Mouse (Mus musculus) mouse trophoblast stem cell (cell line): ENCODE results near the gene Dennd1a.

ENCODE experiments used
- in situ Hi-C, 2 experiments: fragments of 300-500 bp; cut with MseI, MboI; formaldehyde crosslinking; loops; 2 replicates in 1 of 2; 3 replicates in 1 of 2; pipeline ENCODE4 v1.15.1; 2025

Dennd1a gene

DNA sequence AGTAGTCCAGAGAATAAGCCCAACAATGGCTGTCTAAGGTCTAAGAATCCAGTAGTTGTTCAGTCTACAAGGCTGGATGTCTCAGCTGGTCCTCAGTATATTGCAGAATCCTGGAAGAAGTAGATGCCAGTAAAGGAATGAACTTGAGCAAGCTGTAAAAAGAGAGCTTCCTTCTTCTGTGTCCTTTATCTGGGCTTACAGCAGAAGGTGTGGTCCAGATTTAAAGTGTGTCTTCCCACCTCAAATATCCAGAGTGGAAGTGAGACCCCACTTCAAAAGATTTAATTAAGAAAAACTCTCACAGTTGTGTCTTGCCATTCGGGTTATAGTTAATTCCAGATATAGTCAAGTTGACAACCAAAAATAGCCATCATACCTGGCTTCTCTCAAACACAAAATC lies 162.5 kb downstream of the Dennd1a start:
- in situ Hi-C loops = no loop called here

DNA sequence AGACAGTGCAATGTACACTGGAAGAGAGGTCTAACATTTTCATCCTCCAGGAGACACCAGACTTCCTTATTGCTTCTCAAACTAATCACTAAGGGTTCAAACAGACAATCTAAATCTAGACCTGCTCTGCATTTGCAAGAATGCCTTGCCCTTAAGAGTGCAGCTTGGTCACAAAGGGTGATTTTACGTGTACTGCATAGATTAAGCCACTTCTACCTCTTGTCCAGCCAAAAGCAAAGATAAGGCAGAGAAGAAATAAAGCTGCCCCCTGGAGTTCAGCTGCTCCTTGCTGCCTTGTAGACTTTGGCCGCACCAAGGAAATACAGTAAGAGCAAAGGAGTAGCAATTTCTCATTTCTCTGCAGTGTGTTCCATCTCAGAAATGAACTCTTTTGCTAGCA lies 172.2 kb downstream of the Dennd1a start:
- in situ Hi-C loops = no loop called here

DNA sequence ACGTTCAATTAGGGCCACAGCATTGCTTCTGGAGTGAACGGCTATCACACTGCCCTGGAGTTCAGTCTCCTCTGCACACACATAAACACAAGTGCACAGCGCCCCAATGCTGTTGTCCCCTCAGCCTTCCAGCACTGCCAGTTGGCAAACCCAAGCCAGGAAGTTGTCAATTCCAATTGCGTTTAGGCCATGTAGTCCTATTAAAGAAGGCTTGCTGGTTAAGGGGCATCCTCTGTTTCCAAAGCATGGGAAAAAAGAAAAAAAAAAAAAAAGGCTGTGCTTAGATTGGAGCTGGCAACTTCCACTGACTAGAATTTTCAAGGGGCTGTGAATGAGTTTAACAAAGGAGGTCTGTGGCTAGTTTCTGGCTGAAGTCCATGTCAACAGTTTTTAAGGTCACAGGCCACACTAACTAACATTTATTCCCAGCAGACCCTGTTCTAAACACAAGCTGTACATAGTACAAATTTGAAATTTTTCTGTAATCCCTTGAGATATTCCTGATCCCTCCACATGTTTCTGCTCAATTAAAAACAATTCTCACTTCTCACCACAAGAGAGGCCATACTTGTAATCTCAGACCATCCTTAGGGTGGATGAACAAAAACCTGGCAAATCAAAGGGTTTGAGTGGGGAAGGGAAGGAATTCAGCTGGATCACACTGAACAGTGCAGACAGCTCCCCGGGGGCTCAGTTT lies 175.4 kb downstream of the Dennd1a start:
- in situ Hi-C loops = no loop called here

DNA sequence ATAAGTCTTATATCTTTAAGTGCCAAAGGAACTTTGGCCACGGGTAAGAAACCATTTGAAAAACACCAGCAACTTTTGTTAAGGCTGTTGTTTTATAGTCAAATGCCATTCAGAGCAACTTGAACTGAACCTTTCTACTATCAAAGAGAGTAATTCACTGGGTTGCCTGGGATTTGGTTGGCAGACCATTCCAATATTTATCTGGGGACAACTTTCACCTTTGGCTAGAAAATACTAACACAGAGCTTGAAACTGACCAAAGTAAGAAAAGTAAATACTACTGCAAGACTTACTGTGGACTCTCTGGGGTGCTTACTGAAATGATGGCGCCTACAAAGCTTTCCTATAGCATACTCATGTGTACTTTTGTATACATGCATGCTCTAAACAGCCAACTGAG lies 178.6 kb downstream of the Dennd1a start:
- in situ Hi-C loops = no loop called here

DNA sequence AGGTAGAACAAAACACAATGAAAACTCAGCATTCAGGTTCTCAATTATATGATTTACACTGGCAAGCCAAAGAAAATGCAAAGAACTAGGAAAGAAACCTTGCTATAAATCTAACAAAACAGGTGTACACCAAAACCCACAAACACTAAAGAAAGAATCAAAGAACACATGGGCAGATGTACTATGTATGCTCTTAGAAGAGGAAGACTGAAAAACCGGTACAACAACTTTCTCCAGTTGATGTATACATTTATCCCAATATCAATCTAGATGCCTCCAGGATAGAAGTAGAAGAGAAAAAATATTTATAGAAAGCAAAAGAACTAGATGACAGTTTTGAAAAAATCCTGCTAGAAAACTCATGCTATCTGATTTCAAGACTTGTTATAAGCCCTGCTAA lies 184.5 kb downstream of the Dennd1a start:
- in situ Hi-C loops = no loop called here

DNA sequence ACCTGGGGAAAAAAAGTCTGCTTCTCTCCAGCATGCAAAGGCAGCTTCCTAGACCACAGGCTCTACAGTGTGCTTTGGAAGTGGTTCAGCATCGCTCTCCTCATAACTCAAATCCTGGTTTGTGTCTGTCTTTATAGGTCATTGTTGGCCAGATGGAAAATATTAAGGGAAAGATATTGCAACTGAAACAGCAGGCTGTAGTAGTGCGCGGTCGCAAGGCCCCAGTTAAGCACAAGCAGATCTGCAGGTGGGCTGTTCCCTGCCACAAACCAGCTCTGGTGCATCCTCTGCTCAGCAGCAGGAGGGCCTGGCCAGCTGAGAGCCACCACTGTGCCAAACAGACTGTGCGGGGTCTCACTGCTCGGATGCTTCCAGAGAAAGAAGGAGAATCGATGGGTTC lies 186.9 kb downstream of the Dennd1a start:
- in situ Hi-C loops = no loop called here

DNA sequence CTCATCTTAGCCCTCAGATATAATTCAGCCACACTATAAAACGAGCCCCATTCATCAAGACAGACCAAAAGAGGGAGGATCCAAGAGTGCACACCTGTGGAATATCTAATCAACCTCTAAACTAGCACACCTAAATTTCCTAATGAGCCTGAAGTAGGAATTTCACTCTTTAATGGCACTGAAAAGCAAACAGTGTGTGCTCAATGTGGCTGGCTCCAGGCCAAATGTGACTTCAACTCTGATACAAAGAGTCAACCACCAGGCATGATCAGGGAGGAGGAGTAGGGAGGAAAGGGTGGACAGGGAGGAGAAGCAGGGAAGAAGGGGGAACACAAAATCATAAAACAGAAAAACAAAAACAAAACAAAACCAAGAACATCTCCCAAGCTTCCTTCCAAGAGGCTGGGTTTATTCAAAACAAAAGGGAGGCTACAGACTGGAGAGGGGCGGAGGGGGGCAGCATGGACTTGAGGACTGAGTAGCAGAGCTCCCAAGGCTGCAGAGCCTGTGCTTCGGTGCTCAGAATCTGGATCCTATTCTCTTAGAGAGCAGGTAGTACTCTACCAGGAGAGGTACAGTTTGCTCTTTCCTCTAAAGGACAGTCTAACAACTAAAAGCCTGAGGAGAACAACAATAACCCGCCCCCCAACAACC lies 187.9 kb downstream of the Dennd1a start:
- in situ Hi-C loops = no loop called here

DNA sequence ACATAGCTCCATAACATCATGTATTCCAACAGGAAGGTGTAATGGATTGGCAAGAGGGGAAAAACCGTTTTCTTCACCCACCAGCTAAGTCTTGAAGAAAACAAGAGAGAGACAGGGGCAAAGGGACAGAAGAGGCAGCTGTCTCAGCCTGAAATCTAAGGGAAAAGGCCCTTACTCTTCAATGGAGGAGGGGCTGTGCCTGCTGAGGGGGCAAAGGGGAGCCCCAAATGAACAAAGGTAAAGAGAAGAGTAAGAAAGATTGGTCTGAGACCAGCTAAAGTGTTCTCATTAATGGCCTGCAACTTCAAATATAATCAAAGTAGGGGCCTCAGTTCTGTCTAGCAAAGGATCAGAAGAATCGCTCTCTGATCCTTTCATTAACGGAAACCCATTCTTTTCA lies 189.7 kb downstream of the Dennd1a start:
- in situ Hi-C loops = no loop called here

DNA sequence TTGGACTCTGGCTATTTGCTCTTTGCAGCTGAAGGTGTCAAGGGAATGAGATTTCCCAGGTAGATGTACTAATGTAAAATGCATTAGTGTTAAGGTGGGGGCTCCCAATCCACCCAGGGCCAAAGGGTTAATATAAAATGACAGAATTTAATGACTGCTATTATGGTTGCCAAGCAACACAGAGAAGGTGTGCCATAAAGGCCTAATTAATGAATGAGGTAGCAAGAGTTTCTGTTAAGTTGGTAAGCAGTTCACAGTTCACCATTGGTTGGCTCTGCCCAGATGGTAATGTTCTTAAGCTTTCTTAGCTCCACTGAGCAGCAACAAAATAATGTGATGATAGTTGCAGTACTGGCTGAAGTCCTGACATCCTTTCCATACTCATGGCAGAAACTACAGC lies 190.9 kb downstream of the Dennd1a start:
- in situ Hi-C loops = no loop called here

DNA sequence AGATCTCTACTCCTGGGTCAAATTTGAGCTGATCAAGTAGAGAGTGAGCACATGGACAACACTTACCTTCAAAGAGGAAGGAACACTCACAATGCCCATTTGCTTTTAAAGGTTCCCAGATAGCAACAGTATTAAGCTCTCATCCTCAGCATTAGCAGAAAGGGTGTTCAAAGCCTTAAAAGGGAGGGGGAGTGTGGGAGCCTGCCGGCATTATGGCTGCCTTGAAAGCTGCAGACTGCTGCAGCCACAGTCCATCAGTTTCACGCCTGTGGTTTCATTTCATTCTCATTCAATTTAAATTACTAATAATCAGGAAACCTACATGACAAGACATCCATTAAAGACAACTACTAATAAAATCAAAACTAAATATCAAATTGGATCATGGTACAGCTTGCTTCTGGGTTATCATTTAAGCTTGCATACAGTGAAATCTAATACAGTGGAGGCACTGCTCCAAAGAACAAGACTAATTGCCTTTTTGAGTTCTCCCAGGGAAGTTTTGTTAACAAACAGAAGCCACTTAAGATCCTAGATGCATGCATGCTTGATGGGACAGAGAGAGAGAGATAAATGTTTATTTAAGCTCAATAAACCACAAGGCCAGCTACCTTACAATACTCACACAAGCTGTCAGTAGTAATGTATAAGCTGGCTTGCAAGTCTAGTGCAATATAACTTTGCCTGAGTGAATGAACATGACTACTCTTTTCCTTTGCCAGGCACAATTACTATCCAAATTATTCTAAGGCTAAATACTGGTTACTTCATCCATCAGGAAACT lies 192.6 kb downstream of the Dennd1a start:
- in situ Hi-C loops = no loop called here

DNA sequence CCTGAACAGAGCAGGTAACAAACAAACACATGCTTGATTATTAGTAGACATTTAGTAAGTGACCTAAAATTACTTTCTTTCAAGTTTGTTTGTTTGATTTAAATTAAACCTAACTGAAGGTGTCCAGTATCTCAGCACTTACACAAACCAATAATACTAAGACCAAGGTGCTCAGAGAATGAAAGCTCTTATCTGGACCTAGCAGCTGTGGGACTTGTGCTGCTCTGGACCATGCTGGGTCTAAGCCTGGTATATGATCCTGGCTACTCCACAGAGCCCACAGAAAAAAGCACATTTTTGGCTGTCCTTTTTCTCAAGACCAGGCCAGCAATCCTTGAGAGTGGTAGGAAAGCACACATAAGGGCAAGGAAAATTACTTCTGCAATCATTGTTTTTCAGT lies 193.2 kb downstream of the Dennd1a start:
- in situ Hi-C loops = no loop called here

DNA sequence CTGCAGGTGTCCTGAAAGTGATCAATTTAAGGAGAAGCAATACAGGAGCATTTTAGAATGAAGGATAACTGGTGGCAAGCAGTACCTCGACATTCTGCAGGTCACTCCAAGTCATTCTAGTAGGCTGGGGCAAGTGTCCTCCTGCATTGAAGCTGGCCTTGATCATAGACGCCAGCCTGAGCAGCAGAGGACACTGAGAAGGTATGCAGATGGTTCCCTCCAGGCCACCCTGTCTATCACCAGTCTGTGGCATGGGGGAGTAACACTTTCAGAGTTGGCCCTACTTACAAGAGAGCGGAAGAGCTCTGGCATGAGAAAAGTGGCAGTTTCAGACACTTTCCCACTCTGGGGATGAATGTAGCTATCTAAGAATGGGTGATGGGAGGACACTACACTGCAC lies 193.9 kb downstream of the Dennd1a start:
- in situ Hi-C loops = no loop called here

DNA sequence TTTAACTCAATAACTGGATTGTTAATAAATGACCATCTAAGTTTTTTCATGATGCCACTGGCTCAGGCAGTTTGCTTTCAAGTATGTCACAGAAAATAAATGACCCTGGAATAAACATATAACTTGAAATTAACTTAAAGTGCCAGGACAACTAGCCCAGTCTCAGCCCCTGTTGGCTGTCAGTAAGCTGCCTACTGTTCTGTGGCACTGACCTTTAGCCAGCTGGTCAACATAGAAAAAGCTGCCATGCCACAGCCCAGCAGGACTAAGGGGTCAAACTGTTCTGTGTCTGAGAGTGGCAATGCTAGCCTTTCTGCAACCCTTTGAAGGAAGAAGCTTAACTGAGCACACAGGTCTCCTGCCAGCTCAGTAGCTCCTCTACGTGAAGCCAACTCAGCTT lies 198.8 kb downstream of the Dennd1a start:
- in situ Hi-C loops = no loop called here

DNA sequence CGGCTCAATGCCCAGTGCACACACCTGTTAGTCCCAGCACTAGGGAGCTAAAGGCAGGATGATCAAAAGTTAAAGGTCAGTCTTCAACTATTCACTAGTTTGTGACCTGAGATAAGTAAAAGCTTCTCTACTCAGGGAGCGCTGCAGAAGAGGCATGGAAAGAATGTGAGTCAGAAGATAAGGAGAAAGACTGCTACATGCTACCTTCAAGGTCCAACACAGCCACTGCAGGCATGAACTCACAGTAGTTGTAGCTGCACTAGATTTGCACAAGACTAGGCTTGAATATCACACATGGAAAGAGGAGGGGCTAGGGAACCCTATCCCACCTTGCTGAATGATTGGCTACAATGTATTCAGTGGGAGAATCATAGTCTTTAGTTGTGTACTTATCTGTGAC lies 202.1 kb downstream of the Dennd1a start:
- in situ Hi-C loops = no loop called here

DNA sequence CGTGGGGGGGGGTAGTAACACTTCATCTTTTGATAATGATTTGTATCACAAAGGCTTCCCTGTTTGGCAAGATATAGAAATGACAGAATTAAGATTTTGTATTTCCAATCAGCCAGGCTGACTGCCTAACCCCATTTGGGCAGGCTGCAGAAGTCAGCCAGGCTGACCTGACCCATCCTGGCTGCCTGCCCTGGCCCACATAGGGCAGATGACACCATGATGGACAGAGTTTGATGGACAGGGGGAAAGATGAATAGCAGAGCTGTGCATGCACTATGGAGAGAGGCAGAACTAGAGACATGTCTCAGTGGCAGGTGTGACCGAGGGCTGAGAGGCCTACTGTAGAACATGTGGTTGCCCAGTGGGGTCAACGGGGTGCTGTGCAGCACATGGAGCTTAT lies 203.9 kb downstream of the Dennd1a start:
- in situ Hi-C loops = no loop called here

DNA sequence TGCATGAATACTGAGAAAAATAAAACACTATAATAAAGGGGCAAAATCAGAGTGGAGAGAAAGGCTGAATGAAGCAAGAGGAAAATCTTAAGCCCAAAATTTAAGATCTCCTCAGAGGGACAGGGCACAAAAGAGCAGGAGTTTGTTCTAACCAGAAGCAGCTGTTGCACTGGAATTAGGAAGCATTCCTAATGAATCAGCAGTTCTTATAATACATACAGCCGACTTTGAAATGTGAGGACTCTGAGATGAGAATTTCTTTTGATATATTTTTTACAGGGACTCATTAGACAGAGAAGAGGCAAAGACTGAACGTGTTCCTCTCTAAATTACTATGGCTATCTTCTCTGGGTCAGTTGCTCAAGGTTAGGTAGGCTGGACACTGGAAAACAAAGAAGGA lies 212.7 kb downstream of the Dennd1a start:
- in situ Hi-C loops = no loop called here

DNA sequence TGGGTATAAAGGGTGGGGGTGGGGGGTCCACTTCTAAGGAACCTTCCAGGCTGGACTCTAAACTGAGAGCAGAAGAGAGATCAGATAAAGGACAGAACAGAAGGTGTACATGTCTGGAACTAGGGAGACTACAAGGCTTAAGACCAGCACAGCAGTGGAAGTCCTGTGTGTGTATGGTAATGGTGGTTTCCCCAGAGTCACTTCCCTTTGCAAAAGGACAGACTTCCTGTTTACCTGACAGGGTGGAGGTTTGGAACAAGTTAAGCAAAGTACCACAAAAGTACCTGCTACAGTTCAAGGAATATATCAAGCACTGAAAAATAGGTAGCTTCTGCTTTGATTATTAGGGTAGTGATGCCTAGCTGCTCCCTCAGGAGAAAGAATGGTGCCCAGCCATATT lies 215.1 kb downstream of the Dennd1a start:
- in situ Hi-C loops = no loop called here

DNA sequence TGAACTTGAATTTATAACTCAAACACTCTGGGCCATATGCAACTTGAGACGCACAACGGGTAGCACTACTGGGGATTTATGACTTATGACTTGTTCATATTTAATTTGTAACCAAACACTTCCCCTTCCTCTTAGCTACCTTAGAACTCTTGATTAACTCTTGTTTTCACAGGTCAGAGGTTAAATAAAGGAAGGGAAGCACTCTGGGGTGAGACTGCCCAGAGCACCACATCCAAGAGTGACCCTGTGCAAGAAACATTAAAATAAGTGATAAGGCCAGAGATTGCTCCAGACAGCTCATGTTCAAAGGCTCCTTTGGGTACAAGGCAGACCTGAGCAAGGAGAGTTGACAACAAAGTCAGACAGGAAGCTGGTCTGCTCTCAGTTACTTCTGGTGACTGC lies 219.0 kb downstream of the Dennd1a start:
- in situ Hi-C loops = no loop called here

DNA sequence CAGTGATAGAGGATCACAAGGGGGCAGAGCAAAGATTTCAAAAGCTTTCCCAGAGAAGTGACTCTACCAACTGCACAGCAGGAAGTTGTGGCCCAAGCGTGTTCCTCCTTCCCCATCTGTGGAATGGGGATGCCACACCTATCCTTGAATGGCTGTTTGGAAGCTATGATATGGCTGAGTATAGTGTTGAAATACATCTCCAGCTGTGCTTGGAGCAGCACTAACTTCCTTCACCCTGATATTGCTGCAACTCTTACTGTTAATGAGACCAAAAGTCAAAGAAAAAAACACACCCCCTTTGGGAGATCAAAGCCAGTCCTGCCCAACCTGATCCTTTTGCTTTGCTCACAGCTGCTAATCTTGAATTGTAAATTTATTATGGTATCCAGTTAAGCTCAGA lies 221.3 kb downstream of the Dennd1a start:
- in situ Hi-C loops = no loop called here

DNA sequence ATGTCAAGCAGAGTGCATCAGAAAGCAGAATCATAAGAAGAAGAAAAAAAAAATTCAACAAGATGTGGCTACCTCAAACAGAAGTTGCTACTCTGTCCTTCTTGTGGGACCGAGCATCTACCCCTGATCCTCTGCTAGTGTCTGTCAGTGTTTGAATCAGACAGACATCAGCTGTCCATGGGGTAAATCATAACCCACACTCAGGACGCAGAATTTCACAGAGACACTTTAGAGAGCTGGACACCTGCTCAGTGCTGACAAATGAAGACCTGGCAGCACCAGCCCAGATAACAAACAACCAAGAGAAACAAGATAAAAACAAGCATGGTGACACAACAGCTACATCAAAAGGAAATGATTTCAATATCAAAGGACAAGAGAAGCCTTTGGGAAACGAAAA lies 222.9 kb downstream of the Dennd1a start:
- in situ Hi-C loops = no loop called here

DNA sequence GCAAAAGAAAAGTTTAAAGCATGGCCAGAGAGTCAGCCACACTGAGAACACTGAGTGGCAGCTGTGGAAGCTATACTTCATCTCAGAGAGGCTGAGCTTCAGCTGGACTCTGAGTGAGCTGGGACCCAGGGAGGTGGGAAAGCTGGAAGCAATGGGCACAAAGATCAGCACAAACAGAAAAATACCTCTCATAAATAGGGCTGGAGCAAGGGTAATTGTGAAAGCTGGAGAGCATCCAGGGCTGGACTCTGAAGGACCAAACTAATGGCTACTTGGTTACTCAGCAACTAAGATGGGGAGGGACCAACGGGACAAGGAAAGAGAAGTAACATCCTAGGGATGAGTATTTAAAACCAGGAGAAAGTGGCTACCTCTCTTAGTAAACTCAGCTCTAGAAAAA lies 225.0 kb downstream of the Dennd1a start:
- in situ Hi-C loops = no loop called here

DNA sequence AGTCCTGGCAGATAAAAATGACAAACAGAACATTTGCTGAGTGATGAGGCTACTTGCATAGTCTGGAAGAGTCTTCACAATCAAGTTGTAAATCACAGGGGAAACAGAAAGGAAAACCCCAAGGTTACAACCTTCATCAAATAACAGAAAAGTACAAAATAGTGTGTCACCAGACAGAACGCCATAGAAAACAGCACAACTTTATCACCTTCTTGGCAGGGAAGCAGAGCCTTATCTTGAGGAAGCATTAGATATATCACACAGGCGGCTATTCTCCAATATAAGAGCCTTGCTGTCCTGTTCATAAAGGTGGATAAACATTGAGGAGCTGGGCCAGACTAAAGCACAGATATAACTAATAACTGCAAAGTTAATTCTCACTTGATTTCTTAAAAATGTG lies 225.7 kb downstream of the Dennd1a start:
- in situ Hi-C loops = no loop called here

DNA sequence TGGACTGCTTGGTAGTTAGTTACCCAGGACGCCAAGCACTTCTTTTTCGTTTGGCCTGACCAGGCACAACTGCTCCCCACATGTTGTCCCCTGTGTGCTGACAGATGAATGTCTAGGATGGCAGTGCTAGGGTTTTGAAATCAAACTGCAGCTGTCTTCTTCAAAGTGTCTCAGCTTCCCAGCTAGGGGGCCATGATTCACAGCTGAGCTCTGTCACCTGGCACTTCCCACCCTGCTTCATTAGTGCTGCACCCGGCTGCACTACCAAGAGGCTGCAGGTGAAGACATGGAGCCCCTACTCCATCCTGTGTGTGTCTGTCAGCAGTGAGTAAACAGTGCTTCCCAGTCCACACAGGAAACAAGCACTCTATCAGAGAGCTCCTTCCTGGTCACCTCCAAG lies 234.8 kb downstream of the Dennd1a start:
- in situ Hi-C loops = no loop called here
